Mouse (Mus musculus): ENCODE measurements around the gene Cep78.

Cep78 gene

GRCm38 (mm10) chr19:15965082-15965481, 19.7 kb downstream of the Cep78 start:
- peak; percentile 66 for DNase-seq

GRCm38 (mm10) chr19:15964533-15964932, 20.3 kb downstream of the Cep78 start:
- DNase-seq = no peak

GRCm38 (mm10) chr19:15963011-15963695, 21.6 kb downstream of the Cep78 start:
- DNase-seq = no peak

GRCm38 (mm10) chr19:15962313-15962712, 22.5 kb downstream of the Cep78 start:
- DNase-seq = no peak

- peak; percentile 33 for DNase-seq
Observed at GRCm38 (mm10) chr19:15950225-15950624, 34.6 kb downstream of the Cep78 start.

- no peak for DNase-seq
Observed at GRCm38 (mm10) chr19:15948867-15949266, 35.9 kb downstream of the Cep78 start.

GRCm38 (mm10) chr19:15948426-15948825, 36.4 kb downstream of the Cep78 start:
- peak; percentile 49 for DNase-seq

GRCm38 (mm10) chr19:15947237-15947636, 37.6 kb downstream of the Cep78 start, which contains the start of gene Psat1:
Gene Psat1 (minus strand): TSS chr19:15947337.
- no peak for DNase-seq

GRCm38 (mm10) chr19:15946663-15947062, 38.1 kb downstream of the Cep78 start:
- peak; percentile 33 for DNase-seq

GRCm38 (mm10) chr19:15943117-15943423, 41.7 kb downstream of the Cep78 start:
- no peak for DNase-seq

- DNase-seq = no peak
Observed at GRCm38 (mm10) chr19:15942421-15943116, 42.2 kb downstream of the Cep78 start.

- DNase-seq = peak; percentile 76
Observed at GRCm38 (mm10) chr19:15941399-15941798, 43.4 kb downstream of the Cep78 start.

GRCm38 (mm10) chr19:15925719-15926045, 59.1 kb downstream of the Cep78 start:
- peak; percentile 93 for DNase-seq

GRCm38 (mm10) chr19:15924866-15925718, 59.7 kb downstream of the Cep78 start:
- DNase-seq = peak; percentile 93

- peak; percentile 61 for DNase-seq
Observed at GRCm38 (mm10) chr19:15924181-15924865, 60.5 kb downstream of the Cep78 start.

GRCm38 (mm10) chr19:15923426-15923825, 61.4 kb downstream of the Cep78 start:
- peak; percentile 44 for DNase-seq

GRCm38 (mm10) chr19:15919336-15919735, 65.5 kb downstream of the Cep78 start:
- no peak for DNase-seq

- DNase-seq = no peak
Observed at GRCm38 (mm10) chr19:15918111-15918510, 66.7 kb downstream of the Cep78 start.

GRCm38 (mm10) chr19:15913249-15913997, 71.4 kb downstream of the Cep78 start:
- no peak for DNase-seq

- DNase-seq = no peak
Observed at GRCm38 (mm10) chr19:15911441-15911840, 73.3 kb downstream of the Cep78 start.

- no peak for DNase-seq
Observed at GRCm38 (mm10) chr19:15910987-15911386, 73.8 kb downstream of the Cep78 start.

- no peak for DNase-seq
Observed at GRCm38 (mm10) chr19:15910488-15910887, 74.3 kb downstream of the Cep78 start.

Measured in kidney, postnatal 14 days (tissue).